Mouse (Mus musculus): Measurements from ENCODE around the gene Ier5. TPM values are rescaled to one million over a fixed set of nuclear protein-coding genes. Genes with fewer than 3 reads are reported as not detected.

Ier5 gene
- polyA plus RNA-seq, 1 experiment from 2014 or later: 9.3 TPM

- ATAC-seq: no peak
- H3K4me3 ChIP-seq (replicated peaks; ENCODE audit: low read length): no peak overlapping the region
- peak overlapping the region; percentile 56 for H3K27ac ChIP-seq (ENCODE audit: low read length)
- H3K27me3 ChIP-seq (replicated peaks; ENCODE audit: control insufficient read depth, insufficient read depth, low read length): no peaks in the 10 kb centered on the region
- no peak overlapping the region for H3K4me2 ChIP-seq (ENCODE audit: low read length)
- H3K9ac ChIP-seq (replicated peaks; ENCODE audit: low read depth, low read length): no peak overlapping the region
- no peaks in the 10 kb centered on the region for H3K9me3 ChIP-seq (ENCODE audit: control insufficient read depth, low read length)
- peaks cover 44% of the 10 kb centered on the region for H3K4me1 ChIP-seq (replicated peaks; ENCODE audit: control insufficient read depth, insufficient read depth, low read length)
- no peaks in the 10 kb centered on the region for H3K36me3 ChIP-seq (ENCODE audit: control insufficient read depth, insufficient read depth)
- WGBS: 26% methylated on average over 4 of the region's 4 CpGs
These were observed 6.2 kb downstream of the Ier5 start for GRCm38 (mm10) chr1:155093145-155093791.

GRCm38 (mm10) chr1:155091842-155092800 lies 7.3 kb downstream of the Ier5 start:
- H3K4me1 ChIP-seq (replicated peaks; ENCODE audit: control insufficient read depth, insufficient read depth, low read length): peaks cover 41% of the 10 kb centered on the region
- H3K27me3 ChIP-seq (replicated peaks; ENCODE audit: control insufficient read depth, insufficient read depth, low read length): no peaks in the 10 kb centered on the region
- peak; percentile 80 for ATAC-seq
- no peak overlapping the region for H3K4me2 ChIP-seq (ENCODE audit: low read length)
- WGBS: 14% methylated on average over 14 of the region's 14 CpGs
- peak overlapping the region; percentile 19; the same call in 1 of the 2 replicates for H3K9ac ChIP-seq (replicated peaks; ENCODE audit: low read depth, low read length)
- no peaks in the 10 kb centered on the region for H3K9me3 ChIP-seq (ENCODE audit: control insufficient read depth, low read length)
- H3K36me3 ChIP-seq (ENCODE audit: control insufficient read depth, insufficient read depth): no peaks in the 10 kb centered on the region
- no peak overlapping the region for H3K4me3 ChIP-seq (replicated peaks; ENCODE audit: low read length)
- peak overlapping the region; percentile 78 for H3K27ac ChIP-seq (ENCODE audit: low read length)

- Histone ChIP-seq H3K4me2 (ENCODE audit: low read length) (no peak overlapping the region), H3K9me3 (ENCODE audit: control insufficient read depth, low read length) (no peaks in the 10 kb centered on the region), H3K9ac (replicated peaks; ENCODE audit: low read depth, low read length) (no peak overlapping the region), H3K4me1 (replicated peaks; ENCODE audit: control insufficient read depth, insufficient read depth, low read length) (peaks cover 42% of the 10 kb centered on the region), H3K27ac (ENCODE audit: low read length) (no peak overlapping the region), H3K27me3 (replicated peaks; ENCODE audit: control insufficient read depth, insufficient read depth, low read length) (no peaks in the 10 kb centered on the region), H3K36me3 (ENCODE audit: control insufficient read depth, insufficient read depth) (no peaks in the 10 kb centered on the region), H3K4me3 (replicated peaks; ENCODE audit: low read length) (no peak overlapping the region)
- WGBS: 71% methylated on average over 7 of the region's 7 CpGs
- no peak for ATAC-seq
These were observed 8.0 kb downstream of the Ier5 start for GRCm38 (mm10) chr1:155091374-155091841.

GRCm38 (mm10) chr1:155090736-155091135 lies 8.7 kb downstream of the Ier5 start:
- no peaks in the 10 kb centered on the region for H3K9me3 ChIP-seq (ENCODE audit: control insufficient read depth, low read length)
- WGBS: 92% methylated on average over 1 of the region's 1 CpGs
- H3K27me3 ChIP-seq (replicated peaks; ENCODE audit: control insufficient read depth, insufficient read depth, low read length): no peaks in the 10 kb centered on the region
- no peaks in the 10 kb centered on the region for H3K36me3 ChIP-seq (ENCODE audit: control insufficient read depth, insufficient read depth)
- no peak overlapping the region for H3K9ac ChIP-seq (replicated peaks; ENCODE audit: low read depth, low read length)
- H3K4me3 ChIP-seq (replicated peaks; ENCODE audit: low read length): no peak overlapping the region
- ATAC-seq: no peak
- no peak overlapping the region for H3K4me2 ChIP-seq (ENCODE audit: low read length)
- H3K4me1 ChIP-seq (replicated peaks; ENCODE audit: control insufficient read depth, insufficient read depth, low read length): peaks cover 46% of the 10 kb centered on the region
- no peak overlapping the region for H3K27ac ChIP-seq (ENCODE audit: low read length)

GRCm38 (mm10) chr1:155090327-155090726 lies 9.1 kb downstream of the Ier5 start:
- WGBS: 91% methylated on average over 7 of the region's 7 CpGs
- Histone ChIP-seq H3K4me1 (replicated peaks; ENCODE audit: control insufficient read depth, insufficient read depth, low read length) (peaks cover 48% of the 10 kb centered on the region), H3K4me3 (replicated peaks; ENCODE audit: low read length) (no peak overlapping the region), H3K27ac (ENCODE audit: low read length) (no peak overlapping the region), H3K9me3 (ENCODE audit: control insufficient read depth, low read length) (no peaks in the 10 kb centered on the region), H3K27me3 (replicated peaks; ENCODE audit: control insufficient read depth, insufficient read depth, low read length) (no peaks in the 10 kb centered on the region), H3K4me2 (ENCODE audit: low read length) (no peak overlapping the region), H3K9ac (replicated peaks; ENCODE audit: low read depth, low read length) (no peak overlapping the region), H3K36me3 (ENCODE audit: control insufficient read depth, insufficient read depth) (no peaks in the 10 kb centered on the region)
- ATAC-seq: no peak

- peaks cover 55% of the 10 kb centered on the region for H3K4me1 ChIP-seq (replicated peaks; ENCODE audit: control insufficient read depth, insufficient read depth, low read length)
- WGBS: 77% methylated on average over 16 of the region's 16 CpGs
- ATAC-seq: no peak
These were observed 10.4 kb downstream of the Ier5 start for GRCm38 (mm10) chr1:155088847-155089603.

GRCm38 (mm10) chr1:155088046-155088445 lies 11.4 kb downstream of the Ier5 start:
- WGBS: 91% methylated on average over 4 of the region's 4 CpGs
- H3K4me3 ChIP-seq (replicated peaks; ENCODE audit: low read length): no peak overlapping the region
- no peak overlapping the region for H3K9ac ChIP-seq (replicated peaks; ENCODE audit: low read depth, low read length)
- H3K27ac ChIP-seq (ENCODE audit: low read length): no peak overlapping the region
- no peaks in the 10 kb centered on the region for H3K27me3 ChIP-seq (replicated peaks; ENCODE audit: control insufficient read depth, insufficient read depth, low read length)
- no peak overlapping the region for H3K4me2 ChIP-seq (ENCODE audit: low read length)
- H3K4me1 ChIP-seq (replicated peaks; ENCODE audit: control insufficient read depth, insufficient read depth, low read length): peaks cover 51% of the 10 kb centered on the region
- no peak for ATAC-seq
- no peaks in the 10 kb centered on the region for H3K9me3 ChIP-seq (ENCODE audit: control insufficient read depth, low read length)
- H3K36me3 ChIP-seq (ENCODE audit: control insufficient read depth, insufficient read depth): no peaks in the 10 kb centered on the region

More at GRCm38 (mm10) chr1:155088847-155089603, 10.4 kb downstream of the Ier5 start:
- no peaks in the 10 kb centered on the region for H3K9me3 ChIP-seq (ENCODE audit: control insufficient read depth, low read length)
- H3K27me3 ChIP-seq (replicated peaks; ENCODE audit: control insufficient read depth, insufficient read depth, low read length): no peaks in the 10 kb centered on the region
- no peak overlapping the region for H3K4me2 ChIP-seq (ENCODE audit: low read length)
- no peak overlapping the region for H3K9ac ChIP-seq (replicated peaks; ENCODE audit: low read depth, low read length)
- no peak overlapping the region for H3K27ac ChIP-seq (ENCODE audit: low read length)
- H3K4me3 ChIP-seq (replicated peaks; ENCODE audit: low read length): no peak overlapping the region
- H3K36me3 ChIP-seq (ENCODE audit: control insufficient read depth, insufficient read depth): no peaks in the 10 kb centered on the region

- Histone ChIP-seq H3K4me1 (replicated peaks; ENCODE audit: control insufficient read depth, insufficient read depth, low read length) (peaks cover 51% of the 10 kb centered on the region), H3K4me2 (ENCODE audit: low read length) (no peak overlapping the region)
These were observed 12.5 kb downstream of the Ier5 start for GRCm38 (mm10) chr1:155086893-155087292.

More at GRCm38 (mm10) chr1:155086893-155087292, 12.5 kb downstream of the Ier5 start:
- no peaks in the 10 kb centered on the region for H3K27me3 ChIP-seq (replicated peaks; ENCODE audit: control insufficient read depth, insufficient read depth, low read length)
- 9% methylated on average over 4 of the region's 4 CpGs for WGBS
- H3K9ac ChIP-seq (replicated peaks; ENCODE audit: low read depth, low read length): 0 out of 2 replicates have a peak overlapping the region, but pooled peaks have one; percentile 4
- ATAC-seq: no peak
- H3K27ac ChIP-seq (ENCODE audit: low read length): peak overlapping the region; percentile 62; the same call in 1 of the 2 replicates
- H3K9me3 ChIP-seq (ENCODE audit: control insufficient read depth, low read length): no peaks in the 10 kb centered on the region
- no peaks in the 10 kb centered on the region for H3K36me3 ChIP-seq (ENCODE audit: control insufficient read depth, insufficient read depth)
- no peak overlapping the region for H3K4me3 ChIP-seq (replicated peaks; ENCODE audit: low read length)
